Mouse (Mus musculus): ENCODE data around the gene Wwox.

Wwox gene

GRCm38 (mm10) chr8:115024062-115024461 is 584.6 kb downstream of the Wwox start:
- no peak for DNase-seq (ENCODE audit: low read depth, low spot score)

GRCm38 (mm10) chr8:115025390-115026098 is 586.1 kb downstream of the Wwox start:
- no peak for DNase-seq (ENCODE audit: low read depth, low spot score)

GRCm38 (mm10) chr8:115026201-115026600 is 586.7 kb downstream of the Wwox start:
- no peak for DNase-seq (ENCODE audit: low read depth, low spot score)

GRCm38 (mm10) chr8:115033194-115033593 is 593.7 kb downstream of the Wwox start:
- DNase-seq (ENCODE audit: low read depth, low spot score): no peak

GRCm38 (mm10) chr8:115036016-115036415 is 596.6 kb downstream of the Wwox start:
- DNase-seq (ENCODE audit: low read depth, low spot score): no peak

- no peak for DNase-seq (ENCODE audit: low read depth, low spot score)
Measured at GRCm38 (mm10) chr8:115038426-115038825, 599.0 kb downstream of the Wwox start.

- DNase-seq (ENCODE audit: low read depth, low spot score): no peak
Measured at GRCm38 (mm10) chr8:115045746-115046145, 606.3 kb downstream of the Wwox start.

GRCm38 (mm10) chr8:115046496-115046895 is 607.0 kb downstream of the Wwox start:
- DNase-seq (ENCODE audit: low read depth, low spot score): no peak

GRCm38 (mm10) chr8:115058193-115058835 is 618.9 kb downstream of the Wwox start:
- DNase-seq (ENCODE audit: low read depth, low spot score): no peak

- DNase-seq (ENCODE audit: low read depth, low spot score): no peak
Measured at GRCm38 (mm10) chr8:115063623-115064022, 624.2 kb downstream of the Wwox start.

GRCm38 (mm10) chr8:115064691-115065090 is 625.2 kb downstream of the Wwox start:
- DNase-seq (ENCODE audit: low read depth, low spot score): no peak

GRCm38 (mm10) chr8:115065386-115065785 is 625.9 kb downstream of the Wwox start:
- no peak for DNase-seq (ENCODE audit: low read depth, low spot score)

GRCm38 (mm10) chr8:115066550-115067058 is 627.1 kb downstream of the Wwox start:
- no peak for DNase-seq (ENCODE audit: low read depth, low spot score)

- no peak for DNase-seq (ENCODE audit: low read depth, low spot score)
Measured at GRCm38 (mm10) chr8:115068723-115069122, 629.3 kb downstream of the Wwox start.

GRCm38 (mm10) chr8:115070225-115070624 is 630.8 kb downstream of the Wwox start:
- no peak for DNase-seq (ENCODE audit: low read depth, low spot score)

- DNase-seq (ENCODE audit: low read depth, low spot score): no peak
Measured at GRCm38 (mm10) chr8:115071231-115071630, 631.8 kb downstream of the Wwox start.

GRCm38 (mm10) chr8:115078296-115078695 is 638.8 kb downstream of the Wwox start:
- DNase-seq (ENCODE audit: low read depth, low spot score): no peak

- DNase-seq (ENCODE audit: low read depth, low spot score): peak; percentile 43
Measured at GRCm38 (mm10) chr8:115081302-115082207, 642.1 kb downstream of the Wwox start.

GRCm38 (mm10) chr8:115088162-115088561 is 648.7 kb downstream of the Wwox start:
- no peak for DNase-seq (ENCODE audit: low read depth, low spot score)

GRCm38 (mm10) chr8:115089744-115090143 is 650.3 kb downstream of the Wwox start:
- DNase-seq (ENCODE audit: low read depth, low spot score): no peak

- DNase-seq (ENCODE audit: low read depth, low spot score): no peak
Measured at GRCm38 (mm10) chr8:115090202-115090601, 650.7 kb downstream of the Wwox start.

GRCm38 (mm10) chr8:115095548-115095947 is 656.1 kb downstream of the Wwox start:
- DNase-seq (ENCODE audit: low read depth, low spot score): no peak

All from telencephalon, adult 2 months (tissue).